Mouse (Mus musculus) hindbrain, postnatal 0 days (tissue): ENCODE results near the gene Plpp1. TPM values are rescaled to one million over a fixed set of nuclear protein-coding genes. Genes with fewer than 3 reads are reported as not detected.
A peak's percentile ranks its signal among the peaks of the same experiment; 100 is the strongest.

Experiments used
- ATAC-seq: fragments of 200-750 bp; cut with Nextera tagmentation; 2 replicates; pipeline ENCODE4 v1.8.0; 2017; ENCODE audit warnings: mild to moderate bottlenecking, moderate TSS enrichment, moderate library complexity
- DNase-seq: peaks from one replicate; pipeline ENCODE4 v3.0.0-alpha.2; 2015; ENCODE audit warnings: low spot score
- H3K27ac ChIP-seq: fragments of 300-500 bp; sonication (generic); 2 replicates; pipeline ENCODE4 v1.5.1; 2014; ENCODE audit warnings: mild to moderate bottlenecking
- H3K27me3 ChIP-seq: fragments of 300-500 bp; sonication (generic); 2 replicates; pipeline ENCODE4 v1.6.1; 2014; ENCODE audit warnings: low read length, mixed read lengths; ENCODE audit not compliant: insufficient read depth
- H3K36me3 ChIP-seq: fragments of 300-500 bp; sonication (generic); 2 replicates; pipeline ENCODE4 v1.6.1; 2014; ENCODE audit warnings: low read length, mixed read lengths; ENCODE audit not compliant: insufficient read depth
- H3K4me1 ChIP-seq: fragments of 300-500 bp; sonication (generic); 2 replicates; pipeline ENCODE4 v1.6.1; 2014; ENCODE audit warnings: antibody characterized with exemption, low read length, mixed read lengths; ENCODE audit not compliant: insufficient read depth
- H3K4me2 ChIP-seq: fragments of 300-500 bp; sonication (generic); 2 replicates; pipeline ENCODE4 v1.6.1; 2014; ENCODE audit warnings: low read depth, mild to moderate bottlenecking, low read length, moderate library complexity, mixed read lengths
- H3K4me3 ChIP-seq: fragments of 300-500 bp; sonication (generic); 2 replicates; pipeline ENCODE4 v1.5.1; 2014; ENCODE audit warnings: low read length
- H3K9ac ChIP-seq: fragments of 300-500 bp; sonication (generic); replicated peaks from 2 replicates; pipeline ENCODE4 v1.6.1; 2014; ENCODE audit warnings: mild to moderate bottlenecking, low read length, moderate library complexity, mixed read lengths
- H3K9me3 ChIP-seq: fragments of 300-500 bp; sonication (generic); 2 replicates; pipeline ENCODE4 v1.6.1; 2016; ENCODE audit warnings: low read length, mixed read lengths
- CTCF ChIP-seq: IDR thresholded peaks from 2 replicates; pipeline ENCODE4 v1.5.1; 2016; ENCODE audit warnings: antibody characterized with exemption, control low read depth, low read depth
- WGBS: fragments of 180-500 bp; shearing (Covaris S2); extraction: QIAGEN DNeasy Blood & Tissue Kit; methylation state at CpG from one replicate; pipeline ENCODE4 v1.1.7; 2014; 5-methylcytosine and 5-hydroxymethylcytosine counted together
- polyA plus RNA-seq: library from polyadenylated mRNA; unstranded; fragments of >200 nt; fragmentation: Nextera tagmentation; extraction: Ambion mirVana; gene quantifications from 2 replicates; pipeline ENCODE4 v1.2.1, GENCODE M21; 2015
- total RNA-seq: library from RNA; depleted of rRNA; stranded (reverse); fragments of >200 nt; gene quantifications from 2 replicates; pipeline ENCODE4 v1.2.3, GENCODE M21; 2014

Plpp1 gene
- total and polyA plus RNA-seq, 2 experiments from 2014 or later = 54.0 to 88.1 TPM

- Histone ChIP-seq H3K4me2 (no peak overlapping the region), H3K9me3 (no peaks in the 10 kb centered on the region), H3K36me3 (no peaks in the 10 kb centered on the region; the same call in 1 of the 2 replicates), H3K27me3 (no peaks in the 10 kb centered on the region), H3K9ac (no peak overlapping the region), H3K27ac (no peak overlapping the region), H3K4me3 (no peak overlapping the region), H3K4me1 (no peaks in the 10 kb centered on the region; the same call in 1 of the 2 replicates)
- ATAC-seq (no peak), DNase-seq (no peak)
- WGBS = 76% methylated on average over 7 of the region's 7 CpGs
- no peak for TF ChIP-seq CTCF
Measured at GRCm38 (mm10) chr13:112857921-112858320, 57.3 kb downstream of the Plpp1 start.

- no peak for DNase-seq
- no peaks in the 10 kb centered on the region for H3K27me3 ChIP-seq
- H3K4me1 ChIP-seq = no peaks in the 10 kb centered on the region
- H3K4me2 ChIP-seq = no peak overlapping the region
- no peak overlapping the region for H3K4me3 ChIP-seq
- TF ChIP-seq CTCF = no peak
- WGBS = 90% methylated on average over 21 of the region's 21 CpGs
- H3K9me3 ChIP-seq = no peaks in the 10 kb centered on the region
- H3K27ac ChIP-seq = no peak overlapping the region
- no peak for ATAC-seq
- H3K9ac ChIP-seq = no peak overlapping the region
- no peaks in the 10 kb centered on the region; the same call in 1 of the 2 replicates for H3K36me3 ChIP-seq
Measured at GRCm38 (mm10) chr13:112859574-112860134, 59.1 kb downstream of the Plpp1 start.

GRCm38 (mm10) chr13:112860370-112860769, 59.8 kb downstream of the Plpp1 start:
- DNase-seq (no peak), ATAC-seq (no peak)
- Histone ChIP-seq H3K4me1 (no peaks in the 10 kb centered on the region), H3K27ac (no peak overlapping the region), H3K36me3 (peaks cover 3% of the 10 kb centered on the region; the same call in 1 of the 2 replicates), H3K4me2 (no peak overlapping the region), H3K4me3 (no peak overlapping the region), H3K9ac (no peak overlapping the region), H3K27me3 (no peaks in the 10 kb centered on the region), H3K9me3 (no peaks in the 10 kb centered on the region)
- 90% methylated on average over 2 of the region's 2 CpGs for WGBS
- TF ChIP-seq CTCF = no peak

GRCm38 (mm10) chr13:112860911-112861310, 60.3 kb downstream of the Plpp1 start:
- TF ChIP-seq CTCF = no peak
- 96% methylated on average over 9 of the region's 9 CpGs for WGBS
- ATAC-seq = no peak
- DNase-seq = no peak
- no peaks in the 10 kb centered on the region for H3K9me3 ChIP-seq
- no peak overlapping the region for H3K4me2 ChIP-seq
- no peak overlapping the region for H3K27ac ChIP-seq
- peaks cover 7% of the 10 kb centered on the region; the same call in 1 of the 2 replicates for H3K36me3 ChIP-seq
- no peaks in the 10 kb centered on the region for H3K4me1 ChIP-seq
- no peaks in the 10 kb centered on the region for H3K27me3 ChIP-seq
- no peak overlapping the region for H3K9ac ChIP-seq
- no peak overlapping the region for H3K4me3 ChIP-seq

GRCm38 (mm10) chr13:112861825-112862306, 61.3 kb downstream of the Plpp1 start:
- WGBS = 40% methylated on average over 5 of the region's 5 CpGs
- H3K4me1 ChIP-seq = no peaks in the 10 kb centered on the region
- no peak overlapping the region for H3K27ac ChIP-seq
- DNase-seq = peak; percentile 20
- H3K4me3 ChIP-seq = no peak overlapping the region
- no peak overlapping the region for H3K9ac ChIP-seq
- TF ChIP-seq CTCF = no peak
- no peaks in the 10 kb centered on the region for H3K9me3 ChIP-seq
- ATAC-seq = no peak
- peaks cover 15% of the 10 kb centered on the region; the same call in 1 of the 2 replicates for H3K36me3 ChIP-seq
- no peak overlapping the region for H3K4me2 ChIP-seq
- no peaks in the 10 kb centered on the region for H3K27me3 ChIP-seq

- Histone ChIP-seq H3K36me3 (peaks cover 17% of the 10 kb centered on the region; the same call in 1 of the 2 replicates), H3K4me2 (no peak overlapping the region)
- 69% methylated on average over 3 of the region's 3 CpGs for WGBS
Measured at GRCm38 (mm10) chr13:112862342-112862741, 61.8 kb downstream of the Plpp1 start.

GRCm38 (mm10) chr13:112862978-112863677, 62.5 kb downstream of the Plpp1 start:
- Histone ChIP-seq H3K9ac (no peak overlapping the region), H3K27ac (no peak overlapping the region), H3K27me3 (no peaks in the 10 kb centered on the region), H3K36me3 (peaks cover 24% of the 10 kb centered on the region), H3K4me3 (no peak overlapping the region), H3K4me2 (no peak overlapping the region), H3K9me3 (no peaks in the 10 kb centered on the region), H3K4me1 (no peaks in the 10 kb centered on the region)
- ATAC-seq (no peak), DNase-seq (no peak)
- no peak for TF ChIP-seq CTCF
- WGBS = 93% methylated on average over 1 of the region's 1 CpGs

More at GRCm38 (mm10) chr13:112862342-112862741, 61.8 kb downstream of the Plpp1 start:
- TF ChIP-seq CTCF = no peak
- DNase-seq = no peak
- Histone ChIP-seq H3K27ac (no peak overlapping the region), H3K27me3 (no peaks in the 10 kb centered on the region), H3K4me1 (no peaks in the 10 kb centered on the region), H3K9me3 (no peaks in the 10 kb centered on the region), H3K9ac (no peak overlapping the region), H3K4me3 (no peak overlapping the region)
- ATAC-seq = no peak
